Mouse (Mus musculus): ENCODE results near the gene Psmg4.

The Psmg4 gene

GRCm38 (mm10) chr13:34205216-34205615, 42.5 kb downstream of the Psmg4 start:
- no peak for DNase-seq (ENCODE audit: low spot score)

GRCm38 (mm10) chr13:34207714-34208470, 45.1 kb downstream of the Psmg4 start:
- DNase-seq (ENCODE audit: low spot score), result no peak

GRCm38 (mm10) chr13:34211261-34211775, 48.6 kb downstream of the Psmg4 start:
- DNase-seq (ENCODE audit: low spot score), result no peak

- no peak for DNase-seq (ENCODE audit: low spot score)
Observed at GRCm38 (mm10) chr13:34212735-34213212, 50.0 kb downstream of the Psmg4 start.

- DNase-seq (ENCODE audit: low spot score), result no peak
Observed at GRCm38 (mm10) chr13:34214855-34215254, 52.1 kb downstream of the Psmg4 start.

- no peak for DNase-seq (ENCODE audit: low spot score)
Observed at GRCm38 (mm10) chr13:34218776-34219175, 56.0 kb downstream of the Psmg4 start.

- DNase-seq (ENCODE audit: low spot score), result no peak
Observed at GRCm38 (mm10) chr13:34219728-34220127, 57.0 kb downstream of the Psmg4 start.

- no peak for DNase-seq (ENCODE audit: low spot score)
Observed at GRCm38 (mm10) chr13:34222985-34223384, 60.2 kb downstream of the Psmg4 start.

GRCm38 (mm10) chr13:34226940-34227339, 64.2 kb downstream of the Psmg4 start:
- no peak for DNase-seq (ENCODE audit: low spot score)

Data from layer of hippocampus, adult 11-12 months (tissue).